Mouse (Mus musculus): Measurements from ENCODE around the gene Fstl4. TPM values are rescaled to one million over a fixed set of nuclear protein-coding genes. Genes with fewer than 3 reads are reported as not detected.

Gene Fstl4
- polyA plus RNA-seq, 1 experiment = 0.05 TPM

DNA sequence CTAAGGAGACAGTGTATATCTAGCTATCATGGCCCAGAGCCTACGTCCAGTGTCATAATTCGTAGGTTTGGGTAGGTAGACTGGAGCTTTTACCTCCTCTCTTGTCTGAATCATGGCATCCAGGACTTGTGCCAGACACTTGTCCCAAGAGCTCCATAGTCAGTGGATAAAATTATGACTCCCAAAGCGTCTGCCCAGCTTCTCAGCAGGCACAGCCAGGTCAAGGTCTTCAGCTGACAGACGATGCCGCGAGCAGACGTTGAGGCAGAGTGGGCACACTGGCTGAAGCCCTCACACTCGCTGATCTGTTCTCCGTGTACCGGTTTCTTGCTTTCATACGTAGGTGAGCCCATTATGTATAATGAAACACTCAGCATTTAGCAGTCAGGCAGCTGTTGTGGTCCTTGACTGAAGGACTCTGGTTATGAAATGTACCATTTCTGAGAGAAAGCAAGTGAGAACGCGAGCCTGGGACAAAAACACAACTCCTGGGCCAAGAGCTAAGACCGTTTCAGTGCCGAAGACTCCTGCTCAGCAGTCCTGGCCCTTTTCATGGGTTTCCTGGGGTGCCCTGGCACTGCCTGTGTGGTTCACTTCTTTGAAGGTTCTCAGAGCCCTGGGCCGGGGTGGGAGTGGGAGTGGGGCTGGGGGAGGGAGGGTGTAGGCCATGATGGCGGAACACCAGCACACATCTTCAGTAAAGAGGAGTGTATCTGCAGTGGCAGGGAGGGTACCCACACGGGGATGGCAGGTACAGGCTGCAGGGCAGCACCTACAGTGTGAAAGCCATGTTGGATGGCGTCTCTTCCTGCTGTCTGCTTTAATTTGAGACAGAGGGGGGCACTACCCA is 111.7 kb downstream of the Fstl4 start:
- TF ChIP-seq CTCF (conservative IDR thresholded peaks at IDR 0.05; ENCODE audit: insufficient read depth, insufficient read length, low read depth, low read length) (no peak), POLR2A (IDR thresholded peaks at IDR 0.05; ENCODE audit: low read depth, low read length) (no peak)
- no peak overlapping the region for H3K27ac ChIP-seq (ENCODE audit: insufficient read depth, low read depth, low read length)
- 85% methylated on average over 19 of the region's 19 CpGs for WGBS
- no peaks in the 10 kb centered on the region for H3K36me3 ChIP-seq (ENCODE audit: control insufficient read depth, insufficient read depth, low read length)
- H3K4me1 ChIP-seq (ENCODE audit: control insufficient read depth, insufficient read depth, low read length) = no peaks in the 10 kb centered on the region
- H3K27me3 ChIP-seq (replicated peaks; ENCODE audit: control insufficient read depth, insufficient read depth, low read length) = no peaks in the 10 kb centered on the region
- no peak overlapping the region for H3K4me3 ChIP-seq (ENCODE audit: insufficient read depth, low read depth, low read length)
- DNase-seq = no peak

- no peaks in the 10 kb centered on the region for H3K36me3 ChIP-seq (ENCODE audit: control insufficient read depth, insufficient read depth, low read length)
- no peak overlapping the region for H3K4me3 ChIP-seq (ENCODE audit: insufficient read depth, low read depth, low read length)
- DNase-seq = no peak
- WGBS = 66% methylated on average over 2 of the region's 2 CpGs
- no peaks in the 10 kb centered on the region for H3K27me3 ChIP-seq (replicated peaks; ENCODE audit: control insufficient read depth, insufficient read depth, low read length)
- TF ChIP-seq CTCF (conservative IDR thresholded peaks at IDR 0.05; ENCODE audit: insufficient read depth, insufficient read length, low read depth, low read length) (no peak), POLR2A (IDR thresholded peaks at IDR 0.05; ENCODE audit: low read depth, low read length) (no peak)
- H3K27ac ChIP-seq (ENCODE audit: insufficient read depth, low read depth, low read length) = no peak overlapping the region
- H3K4me1 ChIP-seq (ENCODE audit: control insufficient read depth, insufficient read depth, low read length) = no peaks in the 10 kb centered on the region
These were observed 113.2 kb downstream of the Fstl4 start for GRCm38 (mm10) chr11:52877662-52878061.

- WGBS = 77% methylated on average over 2 of the region's 2 CpGs
- Histone ChIP-seq H3K27me3 (replicated peaks; ENCODE audit: control insufficient read depth, insufficient read depth, low read length) (no peaks in the 10 kb centered on the region), H3K4me3 (ENCODE audit: insufficient read depth, low read depth, low read length) (no peak overlapping the region), H3K36me3 (ENCODE audit: control insufficient read depth, insufficient read depth, low read length) (no peaks in the 10 kb centered on the region), H3K27ac (ENCODE audit: insufficient read depth, low read depth, low read length) (no peak overlapping the region), H3K4me1 (ENCODE audit: control insufficient read depth, insufficient read depth, low read length) (no peaks in the 10 kb centered on the region)
- TF ChIP-seq CTCF (conservative IDR thresholded peaks at IDR 0.05; ENCODE audit: insufficient read depth, insufficient read length, low read depth, low read length) = no peak
- TF ChIP-seq POLR2A (IDR thresholded peaks at IDR 0.05; ENCODE audit: low read depth, low read length) = no peak
- DNase-seq = no peak
These were observed 115.5 kb downstream of the Fstl4 start for GRCm38 (mm10) chr11:52879958-52880357.

GRCm38 (mm10) chr11:52886559-52887303 is 122.3 kb downstream of the Fstl4 start:
- no peak for DNase-seq
- WGBS = 27% methylated on average over 6 of the region's 6 CpGs
- Histone ChIP-seq H3K4me1 (ENCODE audit: control insufficient read depth, insufficient read depth, low read length) (no peaks in the 10 kb centered on the region), H3K27me3 (replicated peaks; ENCODE audit: control insufficient read depth, insufficient read depth, low read length) (no peaks in the 10 kb centered on the region), H3K36me3 (ENCODE audit: control insufficient read depth, insufficient read depth, low read length) (no peaks in the 10 kb centered on the region), H3K27ac (ENCODE audit: insufficient read depth, low read depth, low read length) (no peak overlapping the region), H3K4me3 (ENCODE audit: insufficient read depth, low read depth, low read length) (no peak overlapping the region)
- TF ChIP-seq POLR2A (IDR thresholded peaks at IDR 0.05; ENCODE audit: low read depth, low read length) = no peak
- TF ChIP-seq CTCF (conservative IDR thresholded peaks at IDR 0.05; ENCODE audit: insufficient read depth, insufficient read length, low read depth, low read length) = no peak

GRCm38 (mm10) chr11:52888150-52888549 is 123.7 kb downstream of the Fstl4 start:
- Histone ChIP-seq H3K36me3 (ENCODE audit: control insufficient read depth, insufficient read depth, low read length) (no peaks in the 10 kb centered on the region), H3K4me3 (ENCODE audit: insufficient read depth, low read depth, low read length) (no peak overlapping the region), H3K27me3 (replicated peaks; ENCODE audit: control insufficient read depth, insufficient read depth, low read length) (no peaks in the 10 kb centered on the region), H3K27ac (ENCODE audit: insufficient read depth, low read depth, low read length) (no peak overlapping the region), H3K4me1 (ENCODE audit: control insufficient read depth, insufficient read depth, low read length) (no peaks in the 10 kb centered on the region)
- TF ChIP-seq CTCF (conservative IDR thresholded peaks at IDR 0.05; ENCODE audit: insufficient read depth, insufficient read length, low read depth, low read length) = no peak
- no peak for TF ChIP-seq POLR2A (IDR thresholded peaks at IDR 0.05; ENCODE audit: low read depth, low read length)
- 31% methylated on average over 6 of the region's 6 CpGs for WGBS
- DNase-seq = no peak

DNA sequence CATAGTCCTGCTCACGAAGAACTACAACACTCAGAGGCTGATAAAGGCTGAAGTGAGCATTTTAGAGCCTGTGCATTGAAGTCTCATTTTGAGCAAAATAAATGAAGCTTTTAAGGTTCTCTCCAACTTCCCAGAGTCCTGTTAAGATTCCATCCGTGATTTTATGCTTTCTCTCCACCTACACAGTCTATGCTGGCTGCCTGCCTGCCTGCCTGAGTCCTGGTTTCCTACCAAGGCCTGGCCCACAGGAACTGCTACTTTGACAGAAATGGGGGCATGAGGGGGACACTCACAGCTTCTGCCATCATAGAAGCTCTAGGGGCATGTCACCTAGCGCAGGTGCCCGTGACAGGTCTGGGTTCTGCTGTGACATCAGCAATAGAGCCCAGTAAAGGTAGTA is 125.1 kb downstream of the Fstl4 start:
- Histone ChIP-seq H3K27ac (ENCODE audit: insufficient read depth, low read depth, low read length) (no peak overlapping the region), H3K4me3 (ENCODE audit: insufficient read depth, low read depth, low read length) (no peak overlapping the region), H3K4me1 (ENCODE audit: control insufficient read depth, insufficient read depth, low read length) (no peaks in the 10 kb centered on the region), H3K36me3 (ENCODE audit: control insufficient read depth, insufficient read depth, low read length) (no peaks in the 10 kb centered on the region), H3K27me3 (replicated peaks; ENCODE audit: control insufficient read depth, insufficient read depth, low read length) (no peaks in the 10 kb centered on the region)
- TF ChIP-seq POLR2A (IDR thresholded peaks at IDR 0.05; ENCODE audit: low read depth, low read length) (no peak), CTCF (conservative IDR thresholded peaks at IDR 0.05; ENCODE audit: insufficient read depth, insufficient read length, low read depth, low read length) (no peak)
- DNase-seq = no peak
- 84% methylated on average over 4 of the region's 4 CpGs for WGBS

DNA sequence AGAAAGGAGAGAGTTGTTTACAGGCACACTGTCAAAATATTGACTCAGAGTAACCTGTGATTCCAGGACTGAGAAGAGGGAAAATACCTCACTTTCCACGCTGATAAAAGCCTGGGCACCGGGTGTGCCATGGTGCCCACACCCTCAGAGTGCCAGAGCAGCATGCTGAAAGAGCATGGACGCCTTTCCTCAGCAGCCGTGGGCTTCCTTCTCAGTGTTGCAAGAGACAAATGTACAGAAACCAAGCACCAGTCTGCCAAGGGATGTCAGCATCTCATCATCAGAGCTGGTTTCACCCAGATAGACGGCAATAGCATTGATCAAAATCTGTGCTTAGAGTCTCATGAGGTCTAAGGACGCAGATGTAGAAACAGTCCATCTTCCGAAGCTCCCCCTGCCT is 125.7 kb downstream of the Fstl4 start:
- H3K27me3 ChIP-seq (replicated peaks; ENCODE audit: control insufficient read depth, insufficient read depth, low read length) = no peaks in the 10 kb centered on the region
- whole genome bisulfite sequencing = 74% methylated on average over 7 of the region's 7 CpGs
- H3K27ac ChIP-seq (ENCODE audit: insufficient read depth, low read depth, low read length) = no peak overlapping the region
- no peak for DNase-seq
- H3K4me1 ChIP-seq (ENCODE audit: control insufficient read depth, insufficient read depth, low read length) = no peaks in the 10 kb centered on the region
- TF ChIP-seq CTCF (conservative IDR thresholded peaks at IDR 0.05; ENCODE audit: insufficient read depth, insufficient read length, low read depth, low read length) (no peak), POLR2A (IDR thresholded peaks at IDR 0.05; ENCODE audit: low read depth, low read length) (no peak)
- no peaks in the 10 kb centered on the region for H3K36me3 ChIP-seq (ENCODE audit: control insufficient read depth, insufficient read depth, low read length)
- H3K4me3 ChIP-seq (ENCODE audit: insufficient read depth, low read depth, low read length) = no peak overlapping the region

Measured in kidney, adult 2 months (tissue).